Mouse (Mus musculus): ENCODE results near the gene Abcg5. TPM values are rescaled to one million over a fixed set of nuclear protein-coding genes. Genes with fewer than 3 reads are reported as not detected.

Gene Abcg5
- total and polyA plus RNA-seq, 3 experiments, result not detected

DNA sequence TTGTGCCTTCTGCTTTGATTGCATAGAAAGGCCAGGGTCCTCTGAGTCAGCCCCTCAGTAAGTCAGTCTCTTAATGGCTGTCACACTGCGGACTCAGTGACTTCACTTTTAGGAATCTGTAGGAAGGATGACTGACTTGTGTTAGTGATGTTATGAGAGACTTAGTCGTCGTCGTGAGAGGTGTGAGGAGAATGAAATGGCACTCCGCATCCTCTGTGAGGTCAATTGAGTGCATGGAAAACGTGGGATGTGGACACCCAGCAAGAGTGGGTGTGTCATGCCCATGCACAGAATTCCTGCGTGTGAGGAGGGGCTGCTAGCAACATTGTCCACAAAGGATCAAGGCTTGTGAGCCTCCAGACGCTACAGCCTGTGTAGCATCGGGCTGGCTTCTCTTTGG, 54.2 kb downstream of the Abcg5 start:
- Histone ChIP-seq H3K9ac (ENCODE audit: low read depth, low read length) (no peak overlapping the region), H3K4me1 (ENCODE audit: control insufficient read depth, insufficient read depth, low read length) (no peaks in the 10 kb centered on the region), H3K27ac (no peak overlapping the region), H3K36me3 (ENCODE audit: control insufficient read depth, insufficient read depth, low read length) (no peaks in the 10 kb centered on the region), H3K4me3 (no peak overlapping the region), H3K79me2 (replicated peaks; ENCODE audit: control insufficient read depth, insufficient read depth, low read length) (no peaks in the 10 kb centered on the region), H3K27me3 (ENCODE audit: control insufficient read depth, insufficient read depth, low read length) (no peaks in the 10 kb centered on the region)
- intact Hi-C loops (cut with DNase I), result no loop called here
- TF ChIP-seq EP300 (IDR thresholded peaks at IDR 0.05; ENCODE audit: insufficient read depth, low read depth, low read length) (no peak), POLR2A (IDR thresholded peaks at IDR 0.05; ENCODE audit: insufficient read depth, low read depth, low read length) (no peak), CTCF (IDR thresholded peaks at IDR 0.05) (no peak)
- no peak for DNase-seq
- 83% methylated on average over 9 of the region's 9 CpGs for WGBS

DNA sequence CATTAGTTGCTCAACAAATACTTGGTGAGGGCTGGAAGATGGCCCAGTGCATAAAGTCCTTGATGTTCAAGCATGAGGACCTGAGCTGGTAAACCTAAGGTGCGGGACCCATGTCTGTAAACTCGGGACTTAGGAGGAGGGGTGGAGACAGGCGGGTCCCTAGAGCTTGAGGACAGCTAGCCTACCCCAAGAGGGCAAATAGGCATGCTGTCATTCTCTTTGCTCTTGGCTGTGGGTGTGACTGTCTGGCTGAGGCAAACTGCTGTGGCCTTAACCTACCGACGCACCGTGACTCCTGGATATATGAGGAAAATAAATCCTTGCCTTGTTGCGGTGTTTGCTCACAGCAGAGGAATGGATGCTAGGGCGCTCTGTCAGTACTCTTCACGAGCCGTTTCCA, 55.1 kb downstream of the Abcg5 start:
- intact Hi-C loops (cut with DNase I), result no loop called here
- Histone ChIP-seq H3K27ac (no peak overlapping the region), H3K27me3 (ENCODE audit: control insufficient read depth, insufficient read depth, low read length) (no peaks in the 10 kb centered on the region), H3K4me3 (no peak overlapping the region), H3K36me3 (ENCODE audit: control insufficient read depth, insufficient read depth, low read length) (no peaks in the 10 kb centered on the region), H3K9ac (ENCODE audit: low read depth, low read length) (no peak overlapping the region), H3K79me2 (replicated peaks; ENCODE audit: control insufficient read depth, insufficient read depth, low read length) (no peaks in the 10 kb centered on the region), H3K4me1 (ENCODE audit: control insufficient read depth, insufficient read depth, low read length) (no peaks in the 10 kb centered on the region)
- TF ChIP-seq EP300 (IDR thresholded peaks at IDR 0.05; ENCODE audit: insufficient read depth, low read depth, low read length) (no peak), POLR2A (IDR thresholded peaks at IDR 0.05; ENCODE audit: insufficient read depth, low read depth, low read length) (no peak), CTCF (IDR thresholded peaks at IDR 0.05) (no peak)
- no peak for DNase-seq
- WGBS, result 94% methylated on average over 10 of the region's 10 CpGs

DNA sequence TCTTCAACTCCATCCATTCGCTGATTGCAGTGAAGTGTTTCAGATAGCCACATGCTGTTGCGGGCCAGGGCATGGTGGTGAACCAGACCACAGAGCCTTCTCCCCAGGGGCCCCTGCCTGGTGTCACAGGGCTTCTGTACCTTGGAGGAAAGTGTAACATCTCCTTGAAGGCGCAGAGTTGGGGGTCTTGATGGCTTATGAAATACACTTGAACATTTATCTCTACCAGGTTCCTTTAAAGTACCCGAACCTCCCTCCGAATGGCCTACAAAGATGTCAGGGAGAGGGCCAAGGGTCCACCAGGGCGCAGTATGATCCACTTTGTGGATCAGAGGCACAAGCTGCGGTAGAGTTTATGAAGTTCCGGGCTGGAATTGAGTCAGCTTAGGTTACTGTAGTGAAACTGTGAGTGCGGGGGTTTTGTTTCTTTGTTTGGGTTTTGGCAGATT, 55.9 kb downstream of the Abcg5 start:
- Histone ChIP-seq H3K27ac (no peak overlapping the region), H3K9ac (ENCODE audit: low read depth, low read length) (no peak overlapping the region), H3K36me3 (ENCODE audit: control insufficient read depth, insufficient read depth, low read length) (no peaks in the 10 kb centered on the region), H3K4me1 (ENCODE audit: control insufficient read depth, insufficient read depth, low read length) (no peaks in the 10 kb centered on the region), H3K4me3 (peak overlapping the region; percentile 75), H3K79me2 (replicated peaks; ENCODE audit: control insufficient read depth, insufficient read depth, low read length) (no peaks in the 10 kb centered on the region), H3K27me3 (ENCODE audit: control insufficient read depth, insufficient read depth, low read length) (no peaks in the 10 kb centered on the region)
- intact Hi-C loops (cut with DNase I), result no loop called here
- WGBS, result 41% methylated on average over 9 of the region's 9 CpGs
- no peak for DNase-seq
- no peak for TF ChIP-seq EP300 (IDR thresholded peaks at IDR 0.05; ENCODE audit: insufficient read depth, low read depth, low read length)

DNA sequence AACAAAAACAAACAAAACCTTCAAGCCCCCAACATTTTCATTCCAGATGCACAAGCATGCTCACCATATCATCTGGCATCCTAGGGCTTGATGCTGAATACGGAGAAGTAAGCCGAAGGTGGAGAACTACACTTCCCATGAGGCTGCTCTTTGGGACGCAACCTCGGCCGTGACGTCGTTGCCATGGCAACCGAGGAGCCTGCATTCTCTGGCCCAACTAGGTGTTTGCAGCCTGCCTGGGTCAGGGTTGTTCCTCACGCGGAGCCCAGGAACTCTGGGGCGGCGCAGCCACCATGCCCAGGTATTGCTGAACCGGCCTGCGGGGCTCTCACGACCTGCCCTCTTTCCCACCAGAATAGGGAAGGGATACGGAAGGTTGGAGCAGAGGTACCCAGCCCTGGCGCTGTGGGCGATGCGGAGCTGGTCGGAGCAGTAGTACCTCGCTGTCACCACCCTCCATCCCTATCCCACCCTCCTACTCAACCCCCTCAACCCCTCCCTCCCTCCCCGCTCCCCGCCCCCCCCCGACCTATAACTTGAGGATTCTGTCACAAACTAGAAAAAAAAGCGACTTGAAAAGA, 56.4 kb downstream of the Abcg5 start, which contains the start of gene Dync2li1:
Gene Dync2li1 (plus strand): TSS at position 221 of the 581 bp plus-strand sequence.
- intact Hi-C loops (cut with DNase I), result no loop called here
- DNase-seq, result peak; percentile 82 to 88
- under 1% methylated on average over 23 of the region's 25 CpGs for WGBS
- no peaks in the 10 kb centered on the region for H3K36me3 ChIP-seq (ENCODE audit: control insufficient read depth, insufficient read depth, low read length)
- peak within 1 kb of the TSS; percentile 67 for H3K9ac ChIP-seq (ENCODE audit: low read depth, low read length)
- no peaks in the 10 kb centered on the region for H3K27me3 ChIP-seq (ENCODE audit: control insufficient read depth, insufficient read depth, low read length)
- H3K27ac ChIP-seq, result peak within 1 kb of the TSS; percentile 48; the same call in 1 of the 2 replicates
- peak within 1 kb of the TSS; percentile 75 for H3K4me3 ChIP-seq
- no peak for TF ChIP-seq CTCF (IDR thresholded peaks at IDR 0.05)
- TF ChIP-seq POLR2A (IDR thresholded peaks at IDR 0.05; ENCODE audit: insufficient read depth, low read depth, low read length), result peak; percentile 58; the same call in 1 of the 2 replicates
- no peak for TF ChIP-seq EP300 (IDR thresholded peaks at IDR 0.05; ENCODE audit: insufficient read depth, low read depth, low read length)
- H3K79me2 ChIP-seq (replicated peaks; ENCODE audit: control insufficient read depth, insufficient read depth, low read length), result no peaks in the 10 kb centered on the region
- H3K4me1 ChIP-seq (ENCODE audit: control insufficient read depth, insufficient read depth, low read length), result no peaks in the 10 kb centered on the region

DNA sequence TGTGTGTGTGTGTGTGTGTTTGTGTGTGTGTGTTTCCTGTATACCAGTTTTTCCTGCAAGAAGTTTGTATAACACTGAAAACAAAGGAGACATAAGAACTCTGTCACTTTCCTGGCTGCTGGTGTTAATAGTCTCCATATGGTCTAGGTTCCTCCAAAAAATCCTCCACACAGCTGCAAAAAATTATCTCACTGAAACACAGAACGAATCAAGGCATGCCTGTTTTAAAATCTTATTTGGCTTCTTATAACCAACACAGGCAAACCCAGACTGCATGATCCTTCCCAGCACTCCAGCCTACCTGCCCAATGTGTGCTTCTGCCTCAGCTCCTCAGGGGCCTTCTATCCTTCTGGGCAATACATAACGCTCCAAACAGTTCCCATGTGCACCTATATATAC, 59.9 kb downstream of the Abcg5 start:
- 62% methylated on average over 2 of the region's 2 CpGs for WGBS
- no peaks in the 10 kb centered on the region for H3K27me3 ChIP-seq (ENCODE audit: control insufficient read depth, insufficient read depth, low read length)
- H3K36me3 ChIP-seq (ENCODE audit: control insufficient read depth, insufficient read depth, low read length), result no peaks in the 10 kb centered on the region
- no peak overlapping the region for H3K4me3 ChIP-seq
- H3K27ac ChIP-seq, result no peak overlapping the region
- TF ChIP-seq EP300 (IDR thresholded peaks at IDR 0.05; ENCODE audit: insufficient read depth, low read depth, low read length), result no peak
- TF ChIP-seq CTCF (IDR thresholded peaks at IDR 0.05), result no peak
- TF ChIP-seq POLR2A (IDR thresholded peaks at IDR 0.05; ENCODE audit: insufficient read depth, low read depth, low read length), result no peak
- no peak for DNase-seq
- no peak overlapping the region for H3K9ac ChIP-seq (ENCODE audit: low read depth, low read length)
- no peaks in the 10 kb centered on the region for H3K79me2 ChIP-seq (replicated peaks; ENCODE audit: control insufficient read depth, insufficient read depth, low read length)
- intact Hi-C loops (cut with DNase I), result no loop called here
- no peaks in the 10 kb centered on the region for H3K4me1 ChIP-seq (ENCODE audit: control insufficient read depth, insufficient read depth, low read length)

DNA sequence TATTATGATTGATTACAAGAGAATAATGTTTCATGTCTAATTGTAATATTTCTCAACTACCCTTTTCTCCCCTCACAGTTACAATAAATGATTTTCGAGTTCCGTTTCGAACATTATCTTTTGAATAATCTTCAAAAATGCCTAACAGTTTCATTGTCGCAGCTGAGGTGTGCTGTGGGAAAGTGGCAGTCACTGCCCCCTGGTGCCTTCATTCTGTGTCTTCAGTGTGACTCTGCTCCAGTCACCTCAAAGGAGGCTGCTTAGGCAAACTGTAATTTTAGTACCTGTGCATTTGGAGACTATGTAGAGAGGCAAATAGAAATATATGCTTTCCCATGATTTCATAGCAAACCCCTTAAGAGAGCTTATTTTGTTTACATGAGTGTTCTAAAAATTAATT, 60.8 kb downstream of the Abcg5 start:
- 69% methylated on average over 4 of the region's 4 CpGs for WGBS
- no peaks in the 10 kb centered on the region for H3K27me3 ChIP-seq (ENCODE audit: control insufficient read depth, insufficient read depth, low read length)
- H3K9ac ChIP-seq (ENCODE audit: low read depth, low read length), result no peak overlapping the region
- H3K79me2 ChIP-seq (replicated peaks; ENCODE audit: control insufficient read depth, insufficient read depth, low read length), result no peaks in the 10 kb centered on the region
- no peak for DNase-seq
- no peak overlapping the region for H3K4me3 ChIP-seq
- no peak overlapping the region for H3K27ac ChIP-seq
- H3K36me3 ChIP-seq (ENCODE audit: control insufficient read depth, insufficient read depth, low read length), result no peaks in the 10 kb centered on the region
- TF ChIP-seq POLR2A (IDR thresholded peaks at IDR 0.05; ENCODE audit: insufficient read depth, low read depth, low read length) (no peak), EP300 (IDR thresholded peaks at IDR 0.05; ENCODE audit: insufficient read depth, low read depth, low read length) (no peak), CTCF (IDR thresholded peaks at IDR 0.05) (peak; percentile 33)
- H3K4me1 ChIP-seq (ENCODE audit: control insufficient read depth, insufficient read depth, low read length), result no peaks in the 10 kb centered on the region
- intact Hi-C loops (cut with DNase I), result no loop called here
